Mouse (Mus musculus): ENCODE measurements at regions not wholly inside any gene's neighbourhood (a gene's known extent, or its start where the extent isn't known, plus 50 kb on each side); places are given as distances from the start of the nearest gene placed in this dataset.

- TF ChIP-seq CTCF (IDR thresholded peaks at IDR 0.05; ENCODE audit: extremely low read depth, insufficient read depth, insufficient read length, insufficient replicate concordance) (no peak), POLR2A (IDR thresholded peaks at IDR 0.05; ENCODE audit: low read depth, low read length) (no peak)
Measured at GRCm38 (mm10) chr3:35066824-35067223, 416.6 kb downstream of the Sox2 start.

Measured in spleen, adult 2 months (tissue).